Mouse (Mus musculus): ENCODE results near the gene Tgoln1.

DNA sequence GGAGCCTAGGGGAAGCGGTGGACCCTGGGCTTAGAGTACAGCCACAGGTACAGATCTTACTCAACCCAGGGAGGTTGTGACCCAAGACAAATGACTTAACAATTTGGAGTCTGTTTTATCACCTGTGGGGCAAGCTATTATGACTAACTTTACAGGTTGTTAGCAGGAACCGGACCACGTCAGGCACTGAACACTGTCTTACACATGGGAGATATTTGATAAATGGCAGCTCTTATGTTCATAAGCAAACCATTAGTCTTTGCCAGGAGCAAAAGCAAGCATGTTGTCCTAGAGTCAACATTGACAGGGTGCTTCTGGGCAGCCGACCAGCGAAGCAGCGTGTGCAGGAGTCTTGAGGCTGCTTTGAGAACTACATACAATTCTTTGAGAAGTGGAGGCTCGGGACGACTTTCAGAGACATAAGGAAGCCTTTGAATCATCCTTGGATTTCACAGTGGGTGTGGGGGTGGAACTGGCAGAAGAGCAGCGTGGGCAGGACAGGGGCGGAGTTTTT, 33.6 kb upstream of the Tgoln1 start:
- TF ChIP-seq CTCF (IDR thresholded peaks at IDR 0.05; ENCODE audit: borderline replicate concordance, control insufficient read depth, extremely low read depth, insufficient read depth, low read length, poor library complexity) = no peak
- TF ChIP-seq POLR2A (IDR thresholded peaks at IDR 0.05; ENCODE audit: control insufficient read depth, extremely low read depth, insufficient read depth, low read length, poor library complexity) = no peak

Data from thymus, adult 2 months (tissue).